Mouse (Mus musculus): ENCODE measurements around the gene Gpr101.

DNA sequence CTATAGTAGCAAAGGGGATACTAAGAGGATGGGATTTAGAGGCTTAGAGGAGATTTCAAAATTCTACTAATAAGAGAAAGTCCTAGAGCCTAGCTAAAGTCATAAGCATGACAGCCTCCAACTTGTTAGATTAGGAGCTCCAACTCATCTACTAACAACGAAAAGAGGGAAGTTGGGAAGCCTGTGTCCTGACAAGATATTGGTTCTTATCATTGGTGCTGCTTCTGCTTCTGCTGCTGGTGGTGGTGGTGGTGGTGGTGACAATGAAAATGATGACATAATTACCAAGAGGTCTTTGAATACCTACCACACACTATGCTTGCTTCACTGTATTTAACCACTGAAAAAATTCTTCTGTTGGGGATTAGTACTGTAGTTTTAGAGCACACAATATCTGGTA is 2.7 kb upstream of the Gpr101 start:
- TF ChIP-seq CTCF (IDR thresholded peaks at IDR 0.05; ENCODE audit: insufficient read depth, low read length) (no peak), POLR2A (IDR thresholded peaks at IDR 0.05; ENCODE audit: borderline replicate concordance, extremely low read depth, low read depth, low read length) (no peak)

Data from lung, adult 2 months (tissue).